Mouse (Mus musculus): ENCODE results near the gene C730034F03Rik. TPM values are rescaled to one million over a fixed set of nuclear protein-coding genes. Genes with fewer than 3 reads are reported as not detected.

Gene C730034F03Rik
- total and polyA plus RNA-seq, 2 experiments from 2014 or later, result 0.90 to 2.3 TPM

- H3K4me3 ChIP-seq (ENCODE audit: low read depth, low read length), result no peak overlapping the region
- no peaks in the 10 kb centered on the region for H3K4me1 ChIP-seq (ENCODE audit: insufficient read depth)
- DNase-seq (no peak), ATAC-seq (no peak)
- peaks cover 55% of the 10 kb centered on the region for H3K36me3 ChIP-seq (ENCODE audit: insufficient read depth)
- H3K27me3 ChIP-seq (ENCODE audit: insufficient read depth, low read length), result no peaks in the 10 kb centered on the region
- H3K9me3 ChIP-seq (ENCODE audit: low read length), result no peaks in the 10 kb centered on the region
- WGBS, result 89% methylated on average over 7 of the region's 7 CpGs
- no peak for TF ChIP-seq CTCF (IDR thresholded peaks at IDR 0.05; ENCODE audit: low read depth)
- H3K27ac ChIP-seq (ENCODE audit: low read depth, low read length), result no peak overlapping the region
- no peak overlapping the region for H3K4me2 ChIP-seq (ENCODE audit: low read depth)
- no peak overlapping the region for H3K9ac ChIP-seq
These were observed 32.8 kb downstream of the C730034F03Rik start for GRCm38 (mm10) chr15:89462176-89462575.

- TF ChIP-seq CTCF (IDR thresholded peaks at IDR 0.05; ENCODE audit: low read depth), result no peak
- Histone ChIP-seq H3K4me2 (ENCODE audit: low read depth) (no peak overlapping the region), H3K27me3 (ENCODE audit: insufficient read depth, low read length) (no peaks in the 10 kb centered on the region), H3K4me1 (ENCODE audit: insufficient read depth) (no peaks in the 10 kb centered on the region), H3K4me3 (ENCODE audit: low read depth, low read length) (no peak overlapping the region), H3K9ac (no peak overlapping the region), H3K36me3 (ENCODE audit: insufficient read depth) (peaks cover 41% of the 10 kb centered on the region), H3K9me3 (ENCODE audit: low read length) (no peaks in the 10 kb centered on the region), H3K27ac (ENCODE audit: low read depth, low read length) (no peak overlapping the region)
- no peak for DNase-seq
- WGBS, result 70% methylated on average over 5 of the region's 5 CpGs
- ATAC-seq, result 0 out of 2 replicates have a peak, but pooled peaks have one; percentile 29
These were observed 34.2 kb downstream of the C730034F03Rik start for GRCm38 (mm10) chr15:89463334-89464235.

- H3K27me3 ChIP-seq (ENCODE audit: insufficient read depth, low read length), result no peaks in the 10 kb centered on the region
- 0% methylated on average over 1 of the region's 1 CpGs for WGBS
- ATAC-seq, result peak; percentile 71
- DNase-seq, result peak; percentile 26
- TF ChIP-seq CTCF (IDR thresholded peaks at IDR 0.05; ENCODE audit: low read depth), result no peak
- H3K27ac ChIP-seq (ENCODE audit: low read depth, low read length), result no peak overlapping the region
- no peak overlapping the region for H3K9ac ChIP-seq
- H3K4me3 ChIP-seq (ENCODE audit: low read depth, low read length), result no peak overlapping the region
- no peaks in the 10 kb centered on the region for H3K9me3 ChIP-seq (ENCODE audit: low read length)
- H3K4me1 ChIP-seq (ENCODE audit: insufficient read depth), result no peaks in the 10 kb centered on the region
- H3K4me2 ChIP-seq (ENCODE audit: low read depth), result no peak overlapping the region
- peaks cover 29% of the 10 kb centered on the region for H3K36me3 ChIP-seq (ENCODE audit: insufficient read depth)
These were observed 35.7 kb downstream of the C730034F03Rik start for GRCm38 (mm10) chr15:89465052-89465451.

- no peaks in the 10 kb centered on the region for H3K27me3 ChIP-seq (ENCODE audit: insufficient read depth, low read length)
- no peaks in the 10 kb centered on the region for H3K9me3 ChIP-seq (ENCODE audit: low read length)
- no peak overlapping the region for H3K27ac ChIP-seq (ENCODE audit: low read depth, low read length)
- DNase-seq (peak; percentile 59), ATAC-seq (peak; percentile 38; the same call in 1 of the 2 replicates)
- H3K4me2 ChIP-seq (ENCODE audit: low read depth), result no peak overlapping the region
- H3K36me3 ChIP-seq (ENCODE audit: insufficient read depth), result peaks cover 8% of the 10 kb centered on the region; the same call in 1 of the 2 replicates
- H3K4me3 ChIP-seq (ENCODE audit: low read depth, low read length), result no peak overlapping the region
- H3K4me1 ChIP-seq (ENCODE audit: insufficient read depth), result no peaks in the 10 kb centered on the region
- TF ChIP-seq CTCF (IDR thresholded peaks at IDR 0.05; ENCODE audit: low read depth), result peak; percentile 75
- no peak overlapping the region for H3K9ac ChIP-seq
- 28% methylated on average over 2 of the region's 2 CpGs for WGBS
These were observed 39.2 kb downstream of the C730034F03Rik start for GRCm38 (mm10) chr15:89468577-89468976.

GRCm38 (mm10) chr15:89471476-89471875 is 42.1 kb downstream of the C730034F03Rik start:
- Histone ChIP-seq H3K4me2 (ENCODE audit: low read depth) (no peak overlapping the region), H3K4me1 (ENCODE audit: insufficient read depth) (peaks cover 6% of the 10 kb centered on the region; the same call in 1 of the 2 replicates), H3K4me3 (ENCODE audit: low read depth, low read length) (no peak overlapping the region), H3K27me3 (ENCODE audit: insufficient read depth, low read length) (no peaks in the 10 kb centered on the region), H3K27ac (ENCODE audit: low read depth, low read length) (no peak overlapping the region), H3K9me3 (ENCODE audit: low read length) (no peaks in the 10 kb centered on the region), H3K36me3 (ENCODE audit: insufficient read depth) (peaks cover 6% of the 10 kb centered on the region; the same call in 1 of the 2 replicates), H3K9ac (no peak overlapping the region)
- WGBS, result 82% methylated on average over 4 of the region's 4 CpGs
- no peak for TF ChIP-seq CTCF (IDR thresholded peaks at IDR 0.05; ENCODE audit: low read depth)
- ATAC-seq (no peak), DNase-seq (no peak)

DNA sequence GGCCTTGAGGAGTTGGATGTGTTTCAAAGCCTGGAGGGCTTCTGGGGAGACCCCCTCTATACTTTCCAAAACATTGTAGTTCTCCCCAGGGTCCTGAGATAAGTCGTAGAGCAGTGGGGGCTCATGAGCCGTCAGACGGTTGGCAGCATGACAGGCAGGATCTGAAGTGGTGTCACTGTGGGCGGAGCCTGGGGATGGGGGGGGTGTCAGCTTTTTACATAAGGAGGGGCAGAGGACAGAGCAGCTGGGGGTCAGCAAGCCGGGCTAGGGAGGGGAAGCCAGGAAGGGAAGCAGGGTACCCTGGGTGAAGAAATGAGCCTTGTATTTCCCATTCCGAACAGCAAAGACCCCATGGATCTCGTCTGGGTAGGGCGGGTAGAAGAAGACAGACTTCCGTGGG is 44.0 kb downstream of the C730034F03Rik start:
- H3K27ac ChIP-seq (ENCODE audit: low read depth, low read length), result no peak overlapping the region

GRCm38 (mm10) chr15:89473921-89474320 is 44.5 kb downstream of the C730034F03Rik start:
- no peaks in the 10 kb centered on the region for H3K27me3 ChIP-seq (ENCODE audit: insufficient read depth, low read length)
- H3K4me2 ChIP-seq (ENCODE audit: low read depth), result no peak overlapping the region
- peaks cover 6% of the 10 kb centered on the region; the same call in 1 of the 2 replicates for H3K36me3 ChIP-seq (ENCODE audit: insufficient read depth)
- no peak overlapping the region for H3K9ac ChIP-seq
- H3K9me3 ChIP-seq (ENCODE audit: low read length), result no peaks in the 10 kb centered on the region
- DNase-seq, result no peak
- no peak overlapping the region for H3K27ac ChIP-seq (ENCODE audit: low read depth, low read length)
- no peak for ATAC-seq
- TF ChIP-seq CTCF (IDR thresholded peaks at IDR 0.05; ENCODE audit: low read depth), result no peak
- H3K4me3 ChIP-seq (ENCODE audit: low read depth, low read length), result no peak overlapping the region
- H3K4me1 ChIP-seq (ENCODE audit: insufficient read depth), result peaks cover 6% of the 10 kb centered on the region; the same call in 1 of the 2 replicates
- WGBS, result 98% methylated on average over 8 of the region's 8 CpGs

More for the DNA sequence above, 44.0 kb downstream of the C730034F03Rik start:
- WGBS, result 82% methylated on average over 9 of the region's 9 CpGs
- Histone ChIP-seq H3K27me3 (ENCODE audit: insufficient read depth, low read length) (no peaks in the 10 kb centered on the region), H3K4me2 (ENCODE audit: low read depth) (no peak overlapping the region), H3K4me3 (ENCODE audit: low read depth, low read length) (no peak overlapping the region), H3K4me1 (ENCODE audit: insufficient read depth) (peaks cover 6% of the 10 kb centered on the region; the same call in 1 of the 2 replicates), H3K9ac (no peak overlapping the region), H3K36me3 (ENCODE audit: insufficient read depth) (peaks cover 6% of the 10 kb centered on the region; the same call in 1 of the 2 replicates), H3K9me3 (ENCODE audit: low read length) (no peaks in the 10 kb centered on the region)
- DNase-seq (no peak), ATAC-seq (no peak)
- no peak for TF ChIP-seq CTCF (IDR thresholded peaks at IDR 0.05; ENCODE audit: low read depth)

All from forebrain, postnatal 0 days (tissue).